Mouse (Mus musculus) cortical plate, adult 2 months (tissue): ENCODE measurements around the gene Xkr8.

Experiments
- CTCF ChIP-seq: fragments of 200-500 bp; IDR thresholded peaks from 2 replicates; pipeline ENCODE4 v1.5.1; 2011; ENCODE audit warnings: mild to moderate bottlenecking, control low read depth, low read length; ENCODE audit not compliant: insufficient read depth; ENCODE audit errors: extremely low read depth
- POLR2A ChIP-seq: fragments of 200-500 bp; IDR thresholded peaks from 2 replicates; pipeline ENCODE4 v1.6.1; 2011; ENCODE audit warnings: mild to moderate bottlenecking, low read length, control low read depth; ENCODE audit not compliant: insufficient read depth; ENCODE audit errors: extremely low read depth

GRCm38 (mm10) chr4:132734766-132735165 lies 2.4 kb upstream of the Xkr8 start:
- TF ChIP-seq CTCF (no peak), POLR2A (no peak)
